Mouse (Mus musculus) lung, embryonic 15.5 days (tissue): ENCODE measurements at regions not wholly inside any gene's neighbourhood (a gene's known extent, or its start where the extent isn't known, plus 50 kb on each side); places are given as distances from the start of the nearest gene placed in this dataset.

Source experiments
- ATAC-seq: fragments of 200-750 bp; cut with Nextera tagmentation; 2 replicates; pipeline ENCODE4 v1.8.0; 2017; ENCODE audit warnings: moderate number of reproducible peaks, borderline replicate concordance; ENCODE audit not compliant: low FRiP score, low TSS enrichment; ENCODE audit errors: extremely low read depth
- H3K27ac ChIP-seq: fragments of 300-500 bp; sonication (generic); 2 replicates; pipeline ENCODE4 v1.5.1; 2015; ENCODE audit warnings: moderate library complexity, mild to moderate bottlenecking, inconsistent platforms
- H3K27me3 ChIP-seq: fragments of 300-500 bp; sonication (generic); 2 replicates; pipeline ENCODE4 v1.6.1; 2015; ENCODE audit warnings: inconsistent platforms
- H3K36me3 ChIP-seq: fragments of 300-500 bp; sonication (generic); 2 replicates; pipeline ENCODE4 v1.6.1; 2015; ENCODE audit warnings: inconsistent platforms
- H3K4me1 ChIP-seq: fragments of 300-500 bp; sonication (generic); 2 replicates; pipeline ENCODE4 v1.6.1; 2015; ENCODE audit warnings: inconsistent platforms
- H3K4me2 ChIP-seq: fragments of 300-500 bp; sonication (generic); 2 replicates; pipeline ENCODE4 v1.6.1; 2015; ENCODE audit warnings: inconsistent platforms, mild to moderate bottlenecking, moderate library complexity
- H3K4me3 ChIP-seq: fragments of 300-500 bp; sonication (generic); 2 replicates; pipeline ENCODE4 v1.5.1; 2015; ENCODE audit warnings: mild to moderate bottlenecking, inconsistent platforms
- H3K9ac ChIP-seq: fragments of 300-500 bp; sonication (generic); 2 replicates; pipeline ENCODE4 v1.6.1; 2015; ENCODE audit warnings: inconsistent platforms
- H3K9me3 ChIP-seq: fragments of 300-500 bp; sonication (generic); 2 replicates; pipeline ENCODE4 v1.6.1; 2016; ENCODE audit warnings: inconsistent platforms
- WGBS: fragments of 180-500 bp; shearing (Covaris S2); methylation state at CpG from one replicate; pipeline ENCODE4 v1.1.7; 2015; 5-methylcytosine and 5-hydroxymethylcytosine counted together

DNA sequence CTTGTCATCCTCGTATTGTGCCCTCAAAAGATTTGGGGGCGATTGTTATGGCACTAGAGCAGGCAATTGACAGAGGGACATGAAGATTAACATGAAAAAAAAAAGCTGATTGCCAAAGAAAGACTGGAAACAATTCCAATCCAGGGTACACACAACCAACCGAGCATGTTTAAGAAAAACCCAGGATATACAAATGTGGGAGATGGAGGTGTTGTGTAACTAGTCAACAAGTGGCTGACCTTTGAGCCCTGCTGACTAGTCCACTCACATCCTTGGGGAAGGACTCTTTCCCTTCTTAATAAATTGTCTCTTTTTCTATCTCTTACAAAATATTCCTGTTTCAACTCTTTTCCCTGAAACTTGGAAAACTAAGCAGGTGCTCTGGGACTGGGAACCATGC is 484.9 kb upstream of the Gm5415 start:
- H3K27ac ChIP-seq = no peak overlapping the region
- no peaks in the 10 kb centered on the region for H3K4me1 ChIP-seq
- WGBS = 56% methylated on average over 3 of the region's 3 CpGs
- no peak overlapping the region for H3K9ac ChIP-seq
- H3K4me2 ChIP-seq = no peak overlapping the region
- H3K9me3 ChIP-seq = no peaks in the 10 kb centered on the region
- no peak overlapping the region for H3K4me3 ChIP-seq
- no peaks in the 10 kb centered on the region for H3K27me3 ChIP-seq
- ATAC-seq = no peak
- no peaks in the 10 kb centered on the region for H3K36me3 ChIP-seq

DNA sequence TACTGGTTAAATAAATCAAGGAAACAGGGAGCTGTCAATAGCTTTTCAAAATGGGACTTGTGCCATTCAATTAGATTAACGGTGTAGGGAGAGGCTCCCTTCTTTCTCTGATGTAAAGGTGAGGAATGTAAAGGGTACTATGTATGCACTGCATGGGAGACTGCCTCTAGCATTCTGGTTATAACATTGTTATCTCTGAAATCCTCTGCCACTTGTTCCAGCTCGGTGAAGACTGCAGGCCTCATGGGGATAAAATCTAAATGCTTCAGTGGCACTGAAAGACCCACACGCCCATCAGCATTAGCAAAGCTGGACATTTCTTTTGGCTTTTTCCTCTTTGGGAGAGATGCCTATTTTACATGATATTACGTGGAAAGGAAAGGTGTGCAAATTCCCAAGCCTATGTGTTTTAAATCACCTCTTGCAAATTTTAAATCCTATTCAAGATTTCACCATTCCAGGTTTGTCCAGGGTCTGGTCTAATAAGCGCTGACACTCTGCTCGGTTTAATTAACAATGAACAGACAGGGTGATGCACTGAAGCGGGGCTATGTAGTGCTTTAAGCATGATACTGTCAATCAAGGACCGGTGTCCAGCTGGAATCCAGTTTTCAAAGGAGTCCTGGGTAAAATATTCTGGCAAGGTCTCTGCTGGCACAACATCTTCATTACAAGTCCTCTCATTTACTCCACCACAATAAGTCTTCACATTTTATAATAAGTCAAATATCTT is 479.8 kb upstream of the Gm5415 start:
- Histone ChIP-seq H3K27ac (no peak overlapping the region), H3K9ac (no peak overlapping the region), H3K9me3 (no peaks in the 10 kb centered on the region), H3K4me2 (no peak overlapping the region), H3K27me3 (no peaks in the 10 kb centered on the region), H3K4me3 (no peak overlapping the region), H3K36me3 (no peaks in the 10 kb centered on the region), H3K4me1 (no peaks in the 10 kb centered on the region)
- 69% methylated on average over 8 of the region's 8 CpGs for WGBS
- ATAC-seq = no peak

DNA sequence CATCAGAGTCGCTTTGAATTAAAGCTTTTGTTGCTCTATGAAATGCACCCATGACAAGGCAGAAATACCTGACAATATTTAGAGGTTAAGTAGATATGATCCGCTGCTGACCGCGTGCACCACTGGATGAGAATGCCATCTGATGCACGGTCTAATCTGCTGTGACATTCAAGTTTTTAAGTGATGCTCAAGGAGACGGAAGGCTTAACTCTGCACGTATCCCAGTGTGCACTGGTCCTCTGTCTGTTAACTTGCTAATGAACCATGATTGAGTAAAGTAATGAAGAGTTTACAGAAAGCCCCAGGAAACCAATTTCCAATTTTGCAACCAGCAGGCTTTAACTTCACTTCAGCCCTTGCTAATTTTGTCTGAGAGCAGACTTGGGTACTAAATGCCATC is 478.3 kb upstream of the Gm5415 start:
- Histone ChIP-seq H3K4me2 (no peak overlapping the region), H3K9me3 (no peaks in the 10 kb centered on the region), H3K4me1 (no peaks in the 10 kb centered on the region), H3K9ac (no peak overlapping the region), H3K36me3 (no peaks in the 10 kb centered on the region), H3K27me3 (no peaks in the 10 kb centered on the region), H3K4me3 (no peak overlapping the region), H3K27ac (no peak overlapping the region)
- WGBS = 80% methylated on average over 7 of the region's 7 CpGs
- ATAC-seq = no peak

DNA sequence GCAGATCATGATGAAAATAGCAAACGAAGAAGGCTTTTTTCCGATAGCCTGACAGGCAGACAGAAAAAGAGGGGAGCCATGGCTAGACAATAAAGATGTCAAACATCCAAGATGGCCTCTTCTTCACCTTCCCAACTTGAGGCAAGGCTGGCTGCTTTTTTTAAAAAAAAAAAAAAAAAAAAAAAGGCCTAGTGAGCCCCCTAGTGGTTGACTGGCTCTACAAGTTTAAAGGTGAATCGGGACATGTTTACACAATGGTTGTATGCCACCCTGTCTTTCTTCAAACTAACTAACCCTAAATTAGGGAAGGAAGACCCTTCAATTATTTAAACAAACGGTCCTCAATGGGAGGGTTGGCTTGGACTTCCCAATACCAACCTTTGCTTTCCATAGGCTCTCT is 475.8 kb upstream of the Gm5415 start:
- H3K9me3 ChIP-seq = no peaks in the 10 kb centered on the region
- no peaks in the 10 kb centered on the region for H3K27me3 ChIP-seq
- ATAC-seq = no peak
- H3K4me1 ChIP-seq = no peaks in the 10 kb centered on the region
- WGBS = 74% methylated on average over 4 of the region's 4 CpGs
- H3K4me3 ChIP-seq = no peak overlapping the region
- no peak overlapping the region for H3K4me2 ChIP-seq
- no peak overlapping the region for H3K9ac ChIP-seq
- no peaks in the 10 kb centered on the region for H3K36me3 ChIP-seq
- no peak overlapping the region for H3K27ac ChIP-seq

DNA sequence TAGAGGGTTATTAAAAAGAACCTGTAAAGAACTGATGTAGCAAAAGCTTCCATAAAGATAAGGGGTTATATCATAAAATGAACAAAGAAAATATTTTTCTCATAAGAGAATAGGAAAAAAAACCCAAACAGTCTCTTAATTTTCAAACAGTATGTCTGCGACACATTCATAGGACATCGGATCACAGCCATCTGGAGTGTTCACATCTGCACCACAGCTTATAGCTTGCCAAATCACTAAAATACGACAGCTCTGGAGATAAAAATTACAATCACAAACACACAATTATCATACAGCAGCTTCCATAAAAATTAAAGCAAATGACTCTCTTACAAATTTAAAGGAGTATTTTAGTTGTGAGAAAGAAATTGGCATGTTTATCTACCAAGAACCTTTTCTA is 456.9 kb upstream of the Gm5415 start:
- Histone ChIP-seq H3K4me2 (no peak overlapping the region), H3K27me3 (no peaks in the 10 kb centered on the region), H3K9me3 (no peaks in the 10 kb centered on the region), H3K36me3 (no peaks in the 10 kb centered on the region), H3K4me3 (no peak overlapping the region), H3K9ac (no peak overlapping the region), H3K4me1 (no peaks in the 10 kb centered on the region), H3K27ac (no peak overlapping the region)
- 51% methylated on average over 3 of the region's 3 CpGs for WGBS
- no peak for ATAC-seq

DNA sequence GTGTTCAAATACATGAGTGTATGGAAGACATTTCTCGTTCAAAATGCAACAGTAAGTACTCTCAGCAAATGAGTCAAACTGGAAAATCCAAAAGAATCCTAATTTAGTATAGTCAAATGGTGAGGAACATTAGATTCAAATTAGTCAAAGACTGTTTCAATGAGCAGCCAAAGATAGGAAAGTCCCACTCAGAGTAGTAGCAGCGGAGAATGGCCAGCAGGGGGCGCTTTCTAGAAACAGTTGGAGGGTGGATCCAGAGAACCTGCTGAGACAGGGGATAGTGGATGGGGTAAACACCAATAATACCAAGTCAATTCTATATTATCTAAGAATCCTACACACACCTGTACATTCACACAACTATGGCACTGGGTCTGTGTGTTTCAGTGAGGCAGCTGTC is 417.9 kb upstream of the Gm5415 start:
- no peaks in the 10 kb centered on the region for H3K9me3 ChIP-seq
- 57% methylated on average over 3 of the region's 3 CpGs for WGBS
- H3K36me3 ChIP-seq = no peaks in the 10 kb centered on the region
- H3K4me2 ChIP-seq = no peak overlapping the region
- no peak overlapping the region for H3K9ac ChIP-seq
- H3K27me3 ChIP-seq = no peaks in the 10 kb centered on the region
- H3K27ac ChIP-seq = no peak overlapping the region
- no peaks in the 10 kb centered on the region for H3K4me1 ChIP-seq
- H3K4me3 ChIP-seq = no peak overlapping the region
- no peak for ATAC-seq

DNA sequence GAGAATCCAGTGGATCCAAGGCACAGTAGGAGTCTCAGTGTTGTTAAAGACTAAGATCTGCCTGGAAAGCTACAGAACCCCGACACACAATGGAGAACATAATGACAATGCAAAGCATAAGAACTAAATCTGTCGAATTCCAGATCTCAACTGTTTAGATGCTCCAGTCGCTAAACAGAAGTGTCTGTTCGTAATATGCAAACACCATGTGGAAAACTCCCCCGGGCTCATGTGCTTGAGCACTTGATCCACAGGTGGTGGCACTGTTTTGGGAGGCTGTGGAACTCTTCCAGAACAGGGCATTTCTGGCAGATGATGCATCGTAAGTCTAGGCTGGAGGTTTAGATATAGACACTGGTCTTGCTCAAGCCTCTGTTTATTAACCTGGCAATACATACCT is 412.2 kb upstream of the Gm5415 start:
- H3K27me3 ChIP-seq = no peaks in the 10 kb centered on the region
- H3K4me3 ChIP-seq = no peak overlapping the region
- ATAC-seq = no peak
- no peaks in the 10 kb centered on the region for H3K4me1 ChIP-seq
- 83% methylated on average over 6 of the region's 6 CpGs for WGBS
- no peak overlapping the region for H3K9ac ChIP-seq
- no peak overlapping the region for H3K27ac ChIP-seq
- no peaks in the 10 kb centered on the region for H3K36me3 ChIP-seq
- H3K9me3 ChIP-seq = no peaks in the 10 kb centered on the region
- H3K4me2 ChIP-seq = no peak overlapping the region

DNA sequence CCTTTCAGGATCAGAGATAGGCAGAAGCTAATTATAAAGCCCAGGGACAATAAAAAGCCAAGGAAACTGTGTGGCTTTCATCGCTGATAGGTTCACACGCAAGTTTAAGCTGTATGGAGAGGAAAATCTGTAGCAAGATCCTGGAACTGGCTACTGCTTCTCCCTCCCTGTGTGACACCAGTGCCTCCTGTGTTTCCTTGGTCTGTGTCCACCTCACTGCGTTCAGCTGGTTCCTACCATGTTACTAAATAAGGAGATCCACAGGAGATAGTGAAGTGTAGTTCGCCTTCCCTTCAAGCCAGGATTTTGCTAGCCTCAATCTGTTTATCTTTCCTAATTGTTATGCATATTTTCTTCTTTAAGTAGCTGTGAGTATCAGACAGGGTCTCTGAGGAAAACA is 399.2 kb upstream of the Gm5415 start:
- Histone ChIP-seq H3K9ac (no peak overlapping the region), H3K27ac (no peak overlapping the region), H3K27me3 (no peaks in the 10 kb centered on the region), H3K9me3 (no peaks in the 10 kb centered on the region), H3K4me1 (no peaks in the 10 kb centered on the region), H3K4me3 (no peak overlapping the region), H3K4me2 (no peak overlapping the region), H3K36me3 (no peaks in the 10 kb centered on the region)
- WGBS = 61% methylated on average over 4 of the region's 4 CpGs
- ATAC-seq = no peak

DNA sequence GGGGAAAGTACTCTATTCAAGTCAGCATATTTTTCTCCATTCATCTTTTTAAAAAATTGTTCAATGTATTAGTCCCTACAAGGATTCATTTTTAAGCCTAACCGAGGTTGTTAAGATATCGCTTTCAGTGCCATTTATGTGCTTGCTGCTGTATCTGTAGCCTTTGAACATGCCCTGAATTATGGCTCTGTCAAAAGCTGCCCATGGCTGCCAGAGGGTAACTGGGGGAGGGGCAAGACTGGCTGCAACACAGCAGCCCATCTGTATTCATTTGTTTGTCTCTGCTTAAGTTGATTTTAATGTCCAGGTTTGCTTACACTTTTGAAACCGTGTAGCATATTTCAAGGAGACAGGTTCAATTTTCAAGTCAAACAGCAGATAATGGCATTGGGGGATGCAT is 383.3 kb upstream of the Gm5415 start:
- WGBS = 74% methylated on average over 3 of the region's 3 CpGs
- Histone ChIP-seq H3K4me3 (no peak overlapping the region), H3K27me3 (no peaks in the 10 kb centered on the region), H3K9me3 (no peaks in the 10 kb centered on the region), H3K4me2 (no peak overlapping the region), H3K9ac (no peak overlapping the region), H3K27ac (no peak overlapping the region), H3K36me3 (no peaks in the 10 kb centered on the region), H3K4me1 (no peaks in the 10 kb centered on the region)
- ATAC-seq = no peak

DNA sequence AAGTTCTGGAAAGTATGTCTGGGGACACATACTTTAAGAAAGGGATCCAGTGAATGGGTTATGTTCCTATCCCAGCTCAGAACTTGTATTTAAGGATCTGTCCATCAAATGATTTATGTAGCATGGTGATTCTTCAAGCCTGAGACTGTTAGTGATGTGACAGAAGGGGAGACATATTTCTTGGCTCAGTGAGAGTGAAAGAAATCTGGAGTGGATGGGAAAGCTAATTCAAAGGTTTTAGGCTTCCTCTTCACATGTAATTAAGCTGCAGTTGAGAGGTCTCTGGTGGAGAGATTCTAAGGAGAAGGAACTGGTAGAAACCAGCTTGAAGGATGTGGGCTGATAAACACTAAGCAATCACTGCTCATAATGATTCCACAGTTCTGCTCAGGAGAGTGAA is 355.3 kb upstream of the Gm5415 start:
- Histone ChIP-seq H3K4me2 (no peak overlapping the region), H3K36me3 (no peaks in the 10 kb centered on the region), H3K9ac (no peak overlapping the region), H3K4me1 (no peaks in the 10 kb centered on the region), H3K27me3 (no peaks in the 10 kb centered on the region), H3K4me3 (no peak overlapping the region), H3K27ac (no peak overlapping the region), H3K9me3 (no peaks in the 10 kb centered on the region)
- ATAC-seq = no peak

DNA sequence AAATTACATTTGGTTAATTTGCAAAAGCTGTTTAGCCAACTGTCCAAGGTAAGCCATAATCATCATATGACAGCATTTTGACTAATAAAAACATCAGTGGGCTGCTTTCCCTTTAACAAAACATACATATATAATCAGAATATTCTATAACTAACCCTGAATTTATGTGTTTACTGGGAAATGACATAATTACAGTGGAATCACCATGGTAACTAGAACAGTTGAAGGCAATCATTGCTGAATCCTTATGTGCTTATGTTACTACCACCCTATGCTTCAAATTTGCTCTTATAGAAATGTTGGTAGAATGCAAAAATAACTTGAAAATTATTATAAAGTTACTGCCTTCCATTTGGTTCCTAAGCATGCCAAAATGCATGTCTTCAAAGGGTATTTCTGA is 340.6 kb upstream of the Gm5415 start:
- no peak for ATAC-seq
- no peaks in the 10 kb centered on the region for H3K36me3 ChIP-seq
- no peak overlapping the region for H3K9ac ChIP-seq
- H3K4me2 ChIP-seq = no peak overlapping the region
- H3K4me1 ChIP-seq = no peaks in the 10 kb centered on the region
- H3K4me3 ChIP-seq = no peak overlapping the region
- H3K27ac ChIP-seq = no peak overlapping the region
- no peaks in the 10 kb centered on the region for H3K27me3 ChIP-seq
- no peaks in the 10 kb centered on the region for H3K9me3 ChIP-seq

DNA sequence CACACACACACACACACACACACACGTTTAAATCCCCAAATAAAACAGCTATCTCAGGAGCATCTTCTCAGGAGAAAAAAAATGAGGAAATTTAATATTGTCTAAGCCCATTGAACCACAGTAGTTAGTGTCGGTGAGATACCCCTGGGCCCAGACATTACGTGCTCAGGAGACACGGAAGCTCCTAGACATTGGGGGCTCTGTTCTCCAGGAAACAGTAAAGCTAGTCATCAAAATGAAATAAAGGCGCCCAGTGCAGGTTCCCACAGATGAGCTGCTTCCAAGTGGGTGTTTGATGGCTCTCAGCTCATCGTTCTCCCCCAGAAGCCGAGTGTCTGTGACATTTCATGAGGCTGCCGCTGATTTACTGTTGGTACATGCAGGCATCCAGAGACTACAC is 325.8 kb upstream of the Gm5415 start:
- Histone ChIP-seq H3K4me3 (no peak overlapping the region), H3K4me1 (no peaks in the 10 kb centered on the region), H3K9ac (no peak overlapping the region), H3K9me3 (no peaks in the 10 kb centered on the region), H3K4me2 (no peak overlapping the region), H3K36me3 (no peaks in the 10 kb centered on the region), H3K27me3 (no peaks in the 10 kb centered on the region), H3K27ac (no peak overlapping the region)
- WGBS = 71% methylated on average over 8 of the region's 8 CpGs
- ATAC-seq = no peak

DNA sequence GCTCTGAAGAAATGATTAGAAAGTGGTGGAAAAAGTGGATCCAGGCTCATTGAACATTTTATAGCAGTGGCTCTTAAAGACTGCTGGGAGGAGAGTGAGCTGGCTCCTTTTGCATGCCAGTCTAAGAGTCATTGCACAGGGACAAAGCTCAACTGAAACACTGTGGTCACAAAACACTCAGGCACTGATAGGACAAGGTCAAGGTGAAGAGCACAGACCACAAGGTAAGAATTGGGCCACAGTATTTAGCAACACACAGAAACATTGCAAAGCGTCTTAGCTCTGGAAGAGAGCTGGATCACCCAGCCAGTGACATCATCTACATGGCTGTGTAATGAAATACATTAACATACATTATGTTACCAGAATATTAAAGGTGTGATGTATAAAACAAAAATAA is 319.0 kb upstream of the Gm5415 start:
- no peak for ATAC-seq
- Histone ChIP-seq H3K4me1 (no peaks in the 10 kb centered on the region), H3K4me2 (no peak overlapping the region), H3K4me3 (no peak overlapping the region), H3K36me3 (no peaks in the 10 kb centered on the region), H3K9me3 (no peaks in the 10 kb centered on the region), H3K9ac (no peak overlapping the region), H3K27me3 (no peaks in the 10 kb centered on the region), H3K27ac (no peak overlapping the region)
- 75% methylated on average over 1 of the region's 1 CpGs for WGBS
